Mouse (Mus musculus) cerebellum, postnatal 25 days (tissue): ENCODE data around the gene Kntc1.

Source experiments
- DNase-seq, 2 experiments: peaks; one replicate each; pipeline ENCODE4 v3.0.0; 2021; ENCODE audit warnings: mixed read lengths in 2 of 2

Gene Kntc1

GRCm38 (mm10) chr5:123869615-123870014, 120.1 kb downstream of the Kntc1 start:
- DNase-seq = no peak
